Mouse (Mus musculus) CD8-positive naive resting alpha-beta T cell, adult 2 months (primary cell): Measurements from ENCODE around the gene Nmb.
A peak's percentile ranks its signal among the peaks of the same experiment; 100 is the strongest.

Experiments
- DNase-seq, 2 experiments: peaks; one replicate each; pipeline ENCODE4 v3.0.0; 2022; ENCODE audit warnings: low read depth in 2 of 2, low spot score in 2 of 2

The Nmb gene

DNA sequence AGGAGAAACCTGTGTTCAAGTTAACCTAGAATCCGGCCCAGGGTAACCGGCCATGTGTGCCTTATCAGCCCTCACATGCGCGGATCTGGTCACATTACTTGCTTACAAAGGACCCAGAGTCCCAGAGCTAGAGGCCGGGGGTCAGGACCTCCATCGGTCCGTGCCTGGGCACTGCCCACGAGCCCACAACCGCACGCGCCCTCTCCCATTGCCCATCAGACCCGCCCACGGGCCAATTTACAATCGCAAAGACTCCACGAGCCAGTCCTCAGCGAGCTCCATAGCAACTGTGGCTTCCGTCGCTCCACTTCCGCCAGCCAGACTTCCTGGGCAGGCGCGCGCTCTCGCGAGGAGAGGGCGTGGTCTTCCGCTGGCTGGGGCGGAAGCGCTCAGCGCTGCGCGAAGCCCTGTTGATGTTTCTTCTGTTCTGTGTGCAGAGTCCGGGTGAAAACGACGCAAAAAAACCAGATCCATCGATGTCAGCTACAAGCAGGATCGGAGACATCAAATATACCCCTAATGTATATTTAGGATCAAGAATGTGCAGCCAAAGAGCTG lies 3.9 kb downstream of the Nmb start, which contains the start of gene Wdr73:
Wdr73 (minus strand) TSS at position 326 of the 558 bp plus-strand sequence.
- peak; percentile 84 to 87 for DNase-seq

DNA sequence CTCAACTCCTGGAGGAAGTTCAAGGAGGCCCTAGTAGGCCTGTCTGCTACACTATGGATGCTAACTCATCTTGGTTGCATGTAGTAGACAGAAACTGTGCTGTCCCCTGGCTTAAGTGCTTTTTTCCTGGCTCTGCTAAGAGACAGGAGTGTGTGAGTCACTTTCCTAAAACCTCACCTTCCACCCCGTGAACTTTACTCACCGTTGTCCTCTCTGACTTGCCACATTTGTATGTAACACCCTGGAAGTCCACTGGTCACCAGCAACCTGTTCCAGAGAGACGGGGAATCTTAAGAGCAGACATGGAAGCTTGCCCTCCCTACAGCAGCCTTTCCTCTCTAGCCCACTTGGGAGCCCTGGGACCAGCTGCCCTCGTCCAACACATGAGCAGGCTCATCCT lies 7.2 kb downstream of the Nmb start:
- DNase-seq: no peak

DNA sequence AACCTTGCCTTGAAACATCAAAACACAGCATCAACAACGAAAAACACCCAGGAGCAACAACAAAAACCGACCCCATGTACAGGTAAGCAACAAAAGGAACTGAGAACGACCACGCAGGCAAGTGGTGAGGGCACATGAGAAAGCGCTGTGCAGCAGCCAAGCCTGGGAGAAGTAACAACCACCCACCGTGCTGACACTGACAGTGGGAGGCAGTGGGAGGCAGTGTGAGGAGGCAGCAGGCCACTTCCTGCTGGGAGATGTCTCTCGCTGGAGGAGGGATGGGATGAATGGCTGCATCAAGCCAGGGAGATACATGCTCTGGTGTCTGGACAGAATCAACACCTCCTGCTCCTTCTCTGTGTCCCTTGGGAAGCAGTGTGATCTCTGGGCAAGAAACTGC lies 7.7 kb downstream of the Nmb start:
- DNase-seq: no peak

DNA sequence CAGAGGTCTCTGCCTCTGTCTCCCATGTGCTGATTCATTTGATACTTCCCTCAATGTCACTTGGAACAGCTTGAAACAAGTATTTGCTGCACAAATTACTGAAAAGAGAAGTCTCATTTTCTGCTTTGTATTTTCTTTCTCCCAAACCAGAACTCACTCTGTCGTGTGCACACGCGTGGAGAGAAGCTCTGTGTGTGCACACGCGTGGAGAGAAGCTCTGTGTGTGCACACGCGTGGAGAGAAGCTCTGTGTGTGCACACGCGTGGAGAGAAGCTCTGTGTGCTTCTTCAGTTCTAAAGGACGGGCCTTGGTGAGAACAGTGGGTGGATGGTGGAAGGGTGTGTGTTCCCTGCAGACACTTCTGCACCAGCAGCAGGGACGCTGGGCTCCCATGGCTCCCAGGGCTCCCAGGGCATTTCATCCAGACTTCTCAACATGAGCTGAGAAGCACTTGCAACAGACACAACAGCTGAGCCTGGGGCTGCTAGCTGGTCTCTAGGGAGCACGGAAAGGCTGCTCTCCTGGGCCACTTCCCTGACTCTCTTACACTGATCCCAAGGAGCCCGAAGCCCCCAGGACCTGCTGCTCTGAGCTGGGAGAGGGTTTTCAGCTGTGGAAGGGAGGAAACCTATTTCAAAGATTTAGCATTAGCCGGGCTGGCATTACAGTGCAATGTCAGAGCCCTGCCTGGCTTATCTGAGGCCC lies 9.9 kb downstream of the Nmb start:
- DNase-seq: no peak

DNA sequence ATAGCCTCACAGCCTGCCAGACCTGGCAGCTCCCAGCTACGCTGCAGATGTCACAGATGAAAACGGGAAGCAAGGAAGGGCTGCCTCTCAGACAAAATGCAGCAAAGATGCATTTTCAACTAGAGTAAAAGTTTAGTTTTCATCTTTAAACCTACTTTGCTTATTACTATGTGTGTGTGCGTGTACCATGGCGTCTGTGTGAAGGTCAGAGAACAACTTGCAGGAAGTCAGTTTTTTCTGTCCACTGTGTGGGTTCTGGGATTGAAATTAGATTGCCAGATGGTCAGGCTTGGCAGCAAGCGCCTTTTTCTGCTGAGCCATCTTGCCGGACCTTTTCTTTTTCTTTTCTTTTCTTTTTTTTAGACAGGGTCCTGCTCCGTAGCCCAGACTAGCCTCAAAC lies 10.7 kb downstream of the Nmb start:
- no peak for DNase-seq

DNA sequence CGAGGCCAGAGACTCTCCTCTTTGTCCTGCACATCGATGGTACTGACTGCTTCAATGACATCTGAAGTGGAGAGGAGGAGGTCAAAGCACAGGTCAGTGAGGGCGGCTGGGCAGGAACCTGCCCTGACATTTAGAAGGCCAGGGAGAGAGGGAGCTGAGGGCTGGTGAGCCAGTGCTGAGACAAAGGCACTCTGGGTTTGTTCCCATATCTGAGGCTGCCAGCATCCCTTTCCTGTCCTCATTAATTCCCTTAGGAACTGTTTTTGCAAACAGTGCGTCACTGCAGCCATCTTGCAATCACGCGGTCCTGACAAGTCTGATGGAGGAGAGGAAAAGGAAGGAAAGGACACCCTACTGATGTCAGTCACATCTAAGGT lies 11.1 kb downstream of the Nmb start:
- DNase-seq: no peak

DNA sequence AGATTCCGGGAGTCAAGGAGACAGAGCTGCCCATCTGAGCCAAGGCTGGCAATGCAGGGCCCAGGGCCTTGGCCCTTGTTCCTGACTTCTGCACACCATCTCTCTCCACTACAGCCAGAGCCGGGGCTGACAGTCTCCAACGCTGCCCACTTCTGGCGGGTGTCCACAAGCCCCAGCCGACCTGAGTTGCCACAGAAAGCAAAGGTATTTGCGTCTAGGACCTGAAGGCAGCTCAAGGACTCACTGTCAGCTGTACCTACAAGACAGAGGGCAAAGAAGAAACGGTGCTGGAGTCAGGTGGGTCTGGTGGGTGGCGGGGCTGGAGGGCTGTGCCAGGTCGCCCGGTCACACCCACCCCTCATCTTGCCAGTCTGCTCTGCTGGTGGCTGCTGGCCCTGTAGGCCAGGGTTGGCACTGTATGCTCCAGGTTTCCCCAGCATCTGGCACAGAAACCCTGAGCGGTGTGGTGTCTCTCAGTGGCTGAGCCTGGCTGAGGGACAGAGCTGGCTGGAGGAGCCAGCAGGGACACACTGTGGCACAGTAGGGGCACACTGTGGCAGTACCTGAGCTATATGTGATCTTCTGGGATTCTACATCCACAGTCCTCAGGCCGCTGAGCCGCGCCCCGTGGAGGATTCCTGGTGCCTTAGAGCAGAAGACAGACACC lies 11.7 kb downstream of the Nmb start:
- DNase-seq: no peak

DNA sequence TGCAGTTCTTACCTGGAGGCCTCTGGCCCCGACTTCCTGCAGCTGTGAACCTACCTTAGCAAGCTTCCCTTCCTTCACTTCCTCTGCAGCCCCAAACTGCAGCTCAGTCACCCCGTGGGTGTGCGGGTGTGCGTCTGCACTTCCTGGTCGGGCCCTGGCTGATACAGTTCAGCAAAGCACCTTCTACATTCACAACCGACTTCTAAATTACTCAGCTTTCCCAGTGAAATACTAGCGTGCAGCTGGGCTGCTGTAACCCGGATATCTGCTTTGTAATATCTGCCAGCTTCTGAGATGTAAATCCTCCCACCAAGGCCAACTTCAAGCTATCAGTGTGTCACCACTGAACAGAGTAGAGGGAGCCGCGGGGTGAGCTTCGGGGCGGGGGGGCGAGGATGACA lies 15.0 kb downstream of the Nmb start:
- DNase-seq: peak; percentile 52 to 69

DNA sequence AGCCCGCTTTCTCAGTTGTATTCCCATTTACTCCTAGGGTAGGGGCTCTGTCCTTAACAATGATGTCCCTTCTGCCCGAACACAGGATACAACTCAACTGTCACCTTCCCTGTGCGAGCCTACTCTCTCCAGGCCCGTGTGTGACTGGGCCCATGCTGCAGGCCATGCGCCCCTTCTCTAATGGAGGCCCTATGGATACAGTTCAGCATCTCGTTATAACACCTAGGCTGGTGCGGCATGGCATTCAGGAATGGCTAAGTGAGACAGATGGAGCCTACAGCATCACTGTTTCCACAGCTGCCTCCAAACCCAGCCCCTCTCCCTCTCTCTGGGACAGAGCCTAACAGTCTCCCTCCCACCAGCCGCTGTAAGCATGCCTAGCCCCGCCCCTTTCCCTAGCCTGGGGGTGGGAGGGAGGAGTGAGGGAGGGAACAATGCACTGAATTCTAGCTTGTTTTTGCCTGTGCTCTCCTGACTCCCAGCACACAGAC lies 15.8 kb downstream of the Nmb start:
- no peak for DNase-seq

DNA sequence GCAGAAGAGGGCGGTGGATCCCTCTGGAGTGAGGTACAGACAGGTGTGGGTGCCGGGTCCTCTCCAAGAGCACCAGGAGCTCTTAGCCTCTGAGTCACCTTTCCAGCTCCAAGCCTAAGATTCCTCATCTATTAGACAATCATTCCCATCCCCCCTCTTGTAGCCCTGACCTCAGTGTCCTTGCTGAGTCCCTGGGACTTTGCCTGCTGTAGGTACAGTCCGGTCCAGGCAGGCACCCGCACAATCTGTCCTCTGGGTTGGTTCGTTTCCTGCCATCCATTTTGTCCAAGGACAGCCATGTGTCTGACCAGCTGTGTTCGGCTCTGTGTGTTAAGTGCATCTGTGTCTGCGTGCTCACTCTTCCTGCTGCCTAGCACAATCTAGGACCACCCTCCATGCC lies 16.3 kb downstream of the Nmb start:
- no peak for DNase-seq

DNA sequence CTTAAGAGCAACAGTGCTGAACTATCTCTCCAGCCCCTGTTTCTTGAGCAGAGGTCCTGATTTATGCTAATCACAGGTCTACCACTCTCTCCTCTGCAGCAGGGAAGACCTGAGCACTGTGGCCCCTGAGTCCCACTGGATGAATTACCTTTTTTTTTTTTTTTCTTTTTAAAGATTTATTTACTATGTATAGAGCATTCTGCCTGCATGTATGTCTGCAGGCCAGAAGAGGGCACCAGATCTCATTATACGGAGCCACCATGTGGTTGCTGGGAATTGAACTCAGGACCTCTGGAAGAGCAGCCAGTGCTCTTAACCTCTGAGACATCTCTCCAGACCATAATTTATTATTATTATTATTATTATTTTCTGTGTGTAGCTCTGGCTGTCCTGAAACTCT lies 19.2 kb downstream of the Nmb start:
- peak in 1 of 2 experiments; percentile 37 for DNase-seq

DNA sequence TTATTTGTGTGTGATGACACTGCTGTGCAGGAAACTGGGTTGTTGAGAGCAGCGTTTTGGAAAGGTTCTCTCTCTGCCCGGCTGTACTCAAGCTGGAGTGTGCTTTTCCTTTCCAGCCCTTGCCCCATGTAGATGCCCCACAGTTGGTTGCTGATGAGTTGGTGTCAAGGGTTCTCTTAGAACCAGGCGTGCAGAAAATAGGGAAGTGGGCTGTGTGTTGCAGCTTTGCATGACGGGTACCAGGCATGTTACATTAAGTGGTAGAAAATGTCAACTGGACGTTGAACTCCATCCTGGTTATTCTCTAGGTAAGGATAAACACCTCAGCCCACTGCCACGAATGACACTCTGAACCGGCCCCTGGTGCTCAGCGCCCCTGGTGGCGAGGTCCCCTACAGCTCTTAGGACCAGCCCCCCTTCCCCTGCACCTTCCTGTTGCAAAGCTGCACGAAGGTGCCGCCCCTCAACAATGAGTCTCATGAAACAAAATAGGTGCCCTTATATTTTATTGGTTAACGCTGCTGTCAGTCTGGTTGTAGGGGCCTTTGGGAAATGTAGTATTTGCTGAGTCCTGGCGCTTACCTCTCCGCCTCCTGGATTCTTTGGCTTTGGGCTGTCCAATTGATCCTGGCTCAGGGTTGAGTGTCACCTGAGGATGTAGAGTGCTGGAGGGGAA lies 21.9 kb downstream of the Nmb start:
- peak; percentile 58 to 70 for DNase-seq

DNA sequence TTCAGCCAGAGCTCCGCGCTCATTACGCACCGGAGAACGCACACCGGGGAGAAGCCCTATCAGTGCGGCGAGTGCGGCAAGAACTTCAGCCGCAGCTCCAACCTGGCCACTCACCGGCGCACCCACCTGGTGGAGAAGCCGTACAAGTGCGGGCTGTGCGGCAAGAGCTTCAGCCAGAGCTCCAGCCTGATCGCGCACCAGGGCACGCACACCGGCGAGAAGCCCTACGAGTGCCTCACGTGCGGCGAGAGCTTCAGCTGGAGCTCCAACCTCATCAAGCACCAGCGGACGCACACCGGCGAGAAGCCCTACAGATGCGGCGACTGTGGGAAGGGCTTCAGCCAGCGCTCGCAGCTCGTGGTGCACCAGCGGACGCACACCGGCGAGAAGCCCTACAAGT lies 29.1 kb downstream of the Nmb start:
- DNase-seq: no peak

DNA sequence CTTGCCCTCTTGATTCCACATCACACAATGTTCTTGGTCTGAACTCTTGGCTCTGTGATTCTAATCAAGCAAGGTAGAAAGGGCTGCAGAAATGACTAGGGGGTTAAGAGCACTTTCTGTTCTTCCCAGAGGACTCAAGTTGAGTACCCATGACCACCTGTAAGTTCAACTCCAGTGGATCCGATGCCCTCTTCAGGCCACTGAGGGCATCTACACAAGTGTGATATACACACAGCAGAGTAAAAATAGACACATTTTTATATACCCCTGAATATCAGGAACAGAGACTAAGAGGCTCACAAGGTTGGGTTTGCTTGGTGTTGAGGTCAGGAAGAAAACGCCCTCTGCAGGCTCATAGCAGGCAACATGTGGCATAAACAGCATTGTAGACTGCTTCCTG lies 31.2 kb downstream of the Nmb start:
- DNase-seq: no peak

DNA sequence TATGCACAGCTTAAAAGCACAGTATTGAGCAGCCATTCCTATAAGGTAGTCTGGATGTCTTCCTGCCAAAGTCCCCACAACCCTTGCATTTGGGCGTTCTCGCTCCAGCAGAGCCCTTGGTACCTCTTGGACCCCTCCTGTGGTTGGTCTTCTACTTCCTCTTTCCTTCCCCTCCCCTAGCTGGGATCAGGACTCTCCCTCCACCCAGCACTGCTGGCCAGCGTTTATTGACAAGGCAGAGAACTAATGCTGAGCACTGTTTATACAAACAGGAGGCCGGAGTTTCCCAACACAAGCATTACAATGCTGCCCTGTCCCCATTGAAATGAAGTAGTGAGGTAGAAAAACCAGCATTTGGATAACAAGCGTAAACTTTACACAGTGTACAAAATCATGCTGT lies 31.8 kb downstream of the Nmb start:
- no peak for DNase-seq

DNA sequence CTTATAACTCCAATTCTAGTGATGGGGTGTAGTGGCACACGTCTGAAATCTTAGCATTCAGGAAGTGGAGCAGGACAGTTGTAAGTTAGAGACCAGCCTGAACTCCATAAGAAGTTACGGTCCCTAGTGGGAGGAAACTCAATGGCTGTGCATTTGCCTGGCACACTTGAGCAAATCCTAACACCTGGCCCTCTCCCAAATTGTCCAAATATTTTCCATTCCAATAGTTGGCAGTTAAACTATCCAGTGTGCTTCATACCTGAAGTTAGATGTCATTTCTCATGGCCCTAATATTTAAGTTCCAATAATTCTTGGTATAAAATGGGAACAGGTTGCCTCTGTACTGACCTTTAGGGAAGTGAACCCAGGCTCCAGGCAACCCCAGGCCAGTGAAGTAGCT lies 36.2 kb downstream of the Nmb start:
- DNase-seq: no peak

DNA sequence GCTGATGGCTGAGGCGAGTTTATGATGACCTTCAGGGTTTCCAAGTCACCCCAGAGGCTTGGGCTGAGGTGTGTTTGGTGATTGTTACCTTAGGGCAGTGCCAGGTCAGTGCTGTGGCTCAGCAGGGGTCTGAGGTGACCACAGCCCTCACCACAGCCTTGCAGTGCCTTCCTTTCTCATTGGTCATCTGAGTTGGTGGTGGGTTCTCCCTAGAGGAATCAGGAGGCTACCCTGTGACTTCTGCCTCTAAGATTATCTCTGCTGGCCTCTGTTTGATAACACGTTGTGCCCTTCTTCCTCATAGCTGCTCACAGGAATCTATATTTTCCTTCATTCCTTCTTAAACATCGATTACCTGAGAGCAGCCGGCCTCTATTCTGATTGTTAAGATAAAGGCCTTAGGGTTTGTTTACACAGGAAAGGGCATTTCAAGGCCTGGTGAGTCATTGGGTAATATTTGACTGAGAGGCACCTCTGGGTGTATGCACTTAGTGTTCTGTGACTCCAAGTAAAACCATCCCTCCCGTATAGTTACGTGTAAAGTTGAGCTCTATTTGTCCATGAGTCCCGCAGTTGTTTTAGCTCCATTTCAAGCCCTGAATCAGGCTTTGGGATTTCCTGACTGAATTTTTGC lies 38.2 kb downstream of the Nmb start:
- DNase-seq: no peak

DNA sequence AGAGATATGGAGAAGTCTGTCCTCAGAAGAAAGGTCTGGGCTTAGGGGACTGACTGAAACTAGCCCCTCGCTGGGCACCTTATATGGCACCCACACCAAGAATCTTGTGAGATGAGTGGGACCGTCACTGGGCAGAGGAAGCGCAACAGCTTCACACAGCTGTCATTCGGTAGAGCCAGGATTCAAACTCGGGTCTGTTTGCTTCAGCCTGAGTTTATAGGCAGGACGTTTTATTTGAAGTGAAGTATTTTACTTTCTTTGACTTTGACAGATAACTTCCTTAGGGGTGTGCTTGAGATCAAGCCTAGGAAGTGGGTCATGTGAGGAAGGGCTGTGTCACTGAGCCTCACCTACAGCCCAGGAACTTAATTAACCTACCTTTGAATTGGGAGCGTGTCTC lies 39.4 kb downstream of the Nmb start:
- DNase-seq: no peak

DNA sequence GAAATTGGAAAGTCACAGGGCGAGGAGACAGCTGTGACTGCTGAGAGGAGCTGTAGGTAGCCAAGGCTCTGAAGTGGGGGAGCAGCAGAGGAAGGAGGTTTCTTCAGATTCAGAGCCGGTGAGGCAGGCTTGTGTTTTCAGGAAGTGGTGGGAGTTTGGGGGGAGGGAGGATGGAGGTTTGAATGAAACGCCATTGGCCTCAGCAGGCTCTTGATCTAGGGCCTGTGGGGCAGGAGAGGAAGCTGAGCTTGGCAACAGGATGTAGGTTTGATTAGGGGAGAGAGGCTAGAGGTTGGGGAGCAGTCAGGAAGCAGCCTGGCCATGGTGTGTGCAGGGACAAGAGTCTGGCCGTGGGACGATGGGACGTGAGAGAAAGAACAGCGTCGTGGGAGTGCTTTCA lies 40.0 kb downstream of the Nmb start:
- peak; percentile 74 to 82 for DNase-seq

DNA sequence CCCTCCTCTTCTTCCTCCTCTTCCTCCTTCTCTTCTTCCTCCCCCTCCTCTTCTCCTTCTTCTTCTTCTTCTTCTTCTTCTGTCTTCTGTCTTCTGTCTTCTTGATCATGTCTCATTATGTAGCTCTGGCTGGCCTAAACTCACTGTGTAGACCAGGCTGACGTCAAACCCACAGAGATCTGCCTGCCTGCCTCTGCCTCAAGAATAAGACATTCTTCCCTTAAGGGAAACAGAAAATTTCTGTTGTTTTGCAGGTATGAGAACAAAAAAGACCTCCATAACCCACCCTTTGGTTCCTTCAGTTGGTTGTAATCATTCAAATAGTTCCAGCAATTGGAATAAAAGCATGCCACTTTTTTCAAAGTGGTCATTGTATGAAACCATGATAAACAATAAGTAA lies 40.7 kb downstream of the Nmb start:
- DNase-seq: no peak

DNA sequence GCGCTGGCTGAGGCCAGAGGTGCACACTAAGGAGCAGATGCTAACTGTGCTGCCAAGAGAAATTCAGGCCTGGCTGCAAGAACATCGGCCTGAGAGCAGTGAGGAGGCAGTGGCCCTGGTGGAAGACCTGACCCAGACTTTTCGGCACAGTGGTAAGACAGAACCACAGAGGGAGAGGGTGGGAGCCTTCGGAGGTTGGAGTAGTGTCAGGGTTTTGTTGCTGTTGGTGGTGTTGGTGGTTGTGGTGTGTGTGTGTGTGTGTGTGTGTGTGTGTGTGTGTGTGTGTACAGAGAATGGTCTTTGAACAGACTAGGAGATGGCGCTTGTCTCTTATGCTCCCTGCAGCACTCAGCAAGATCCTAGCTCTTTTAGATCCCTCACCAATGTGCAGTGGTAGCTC lies 41.4 kb downstream of the Nmb start:
- no peak for DNase-seq

DNA sequence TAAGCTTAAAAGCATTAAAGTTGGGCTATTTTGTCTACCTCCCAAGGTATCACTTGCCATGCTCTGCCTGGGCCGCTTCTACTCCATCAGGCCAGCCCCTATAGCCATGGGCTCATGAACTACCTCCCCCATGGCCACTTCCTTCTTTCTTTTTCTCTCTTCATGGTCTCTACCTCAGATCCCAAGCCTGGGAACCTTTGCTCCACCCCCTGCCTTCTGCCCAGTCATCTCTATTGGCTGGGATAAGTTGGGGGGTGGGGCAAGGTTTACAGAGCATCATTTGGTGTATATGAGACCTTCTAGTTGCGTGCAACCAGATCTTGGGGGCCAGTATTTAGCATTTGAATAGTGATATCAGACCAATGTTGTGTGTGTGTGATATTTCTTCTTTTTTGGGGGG lies 42.4 kb downstream of the Nmb start:
- no peak for DNase-seq
